Mouse (Mus musculus) G1E (cell line): Measurements from ENCODE around the gene Bloc1s5.

Source experiments
- CTCF ChIP-seq: IDR thresholded peaks from 2 replicates; pipeline ENCODE4 v1.5.1; 2012; ENCODE audit warnings: low read depth, low read length, inconsistent platforms, mixed read lengths
- GATA1 ChIP-seq: IDR thresholded peaks from 2 replicates; pipeline ENCODE4 v1.6.1; 2012; ENCODE audit warnings: borderline replicate concordance, low read length, inconsistent platforms, mixed read lengths
- POLR2AphosphoS5 ChIP-seq: IDR thresholded peaks from 2 replicates; pipeline ENCODE4 v1.6.1; 2012; ENCODE audit warnings: low read depth, low read length, inconsistent platforms; ENCODE audit not compliant: insufficient replicate concordance

GRCm38 (mm10) chr13:38615656-38616055 lies 19.3 kb downstream of the Bloc1s5 start:
- TF ChIP-seq CTCF (no peak), GATA1 (no peak), POLR2AphosphoS5 (no peak)
